Mouse (Mus musculus) cerebellum, postnatal 10 days (tissue): Measurements from ENCODE around the gene Olfr54.
"Not testable (repeated sequence)": the region's sequence is repeated elsewhere in the genome, so short reads cannot be mapped to it uniquely, and the experiment has no call there.

ENCODE experiments used
- DNase-seq, 2 experiments: peaks; one replicate each; pipeline ENCODE4 v3.0.0; 2021; ENCODE audit warnings: mixed read lengths in 2 of 2

The Olfr54 gene

GRCm38 (mm10) chr11:51013936-51014335, at the start of gene Olfr54:
Gene Olfr54, plus strand, starts transcription at chr11:51014236.
- DNase-seq, result no peak

DNA sequence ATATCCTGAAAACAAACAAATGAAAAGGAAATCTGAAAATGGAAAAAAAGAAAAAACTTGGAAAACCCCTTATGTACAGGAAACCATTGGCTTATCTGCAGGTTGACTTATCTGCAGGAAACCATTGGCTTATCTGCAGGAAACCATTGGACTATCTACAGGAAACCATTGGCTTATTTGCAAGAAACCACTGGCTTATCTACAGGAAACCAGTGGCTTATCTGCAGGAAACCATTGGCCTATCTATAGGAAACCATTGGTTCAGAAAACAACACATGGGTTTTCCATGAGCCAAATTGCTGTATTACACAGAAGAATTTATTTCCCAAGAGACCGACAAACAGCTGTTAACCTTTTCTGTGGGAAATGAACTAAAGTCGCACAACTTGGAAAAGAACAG, 49.1 kb upstream of the Olfr54 start:
- no peak for DNase-seq

- no peak for DNase-seq
Measured at GRCm38 (mm10) chr11:50966230-50966629, 47.8 kb upstream of the Olfr54 start, which contains the start of gene Olfr1378. Gene Olfr1378, plus strand, starts transcription at chr11:50966530.

DNA sequence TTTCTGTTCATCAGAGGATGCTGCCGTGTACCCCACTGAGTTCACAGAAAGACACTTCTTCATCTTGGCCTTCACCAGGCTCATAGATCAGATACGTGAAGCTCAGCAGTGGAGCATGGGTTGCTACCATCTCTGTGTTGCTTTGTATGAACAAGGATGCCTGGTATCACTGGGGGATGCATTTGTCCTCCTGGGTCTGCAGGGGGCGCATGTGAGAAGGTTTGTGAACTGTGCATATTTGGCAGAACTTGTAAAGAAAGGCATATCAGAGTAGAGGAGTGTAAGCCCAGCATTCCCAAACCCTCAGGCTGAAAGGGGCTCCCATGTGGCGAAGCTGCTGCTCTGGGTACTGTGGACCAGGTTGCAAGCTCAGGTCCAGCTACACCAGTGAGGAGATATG, 36.8 kb upstream of the Olfr54 start:
- peak; percentile 13 to 28 for DNase-seq

GRCm38 (mm10) chr11:50981667-50982066, 32.4 kb upstream of the Olfr54 start, which contains the start of gene Olfr1377:
Gene Olfr1377, plus strand, starts transcription at chr11:50981967.
- no peak for DNase-seq

DNA sequence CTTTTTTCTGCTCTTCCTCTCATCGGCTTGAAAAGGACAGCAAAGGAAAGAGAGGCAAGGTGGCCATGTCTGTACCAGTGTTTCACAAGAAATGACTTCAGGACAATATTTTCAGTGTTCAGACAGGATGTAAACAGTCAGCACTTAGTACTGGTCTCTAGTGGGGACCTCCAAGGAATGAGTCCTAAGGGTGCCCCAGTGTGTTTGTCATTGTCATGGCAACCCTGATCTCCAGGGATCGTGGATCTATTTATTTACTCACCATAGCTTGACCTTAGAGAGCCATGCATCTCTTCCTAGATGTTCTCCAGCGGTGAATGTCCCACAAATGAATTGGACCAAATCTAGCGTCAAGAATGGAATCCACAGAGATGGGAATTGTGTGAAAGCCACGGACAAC, 10.7 kb upstream of the Olfr54 start, which contains the start of gene Olfr51:
Olfr51 (plus strand) TSS at position 301 of the 400 bp plus-strand sequence.
- DNase-seq, result no peak

- DNase-seq, result peak; percentile 67 to 72
Measured at GRCm38 (mm10) chr11:51011821-51012220, 2.2 kb upstream of the Olfr54 start.

DNA sequence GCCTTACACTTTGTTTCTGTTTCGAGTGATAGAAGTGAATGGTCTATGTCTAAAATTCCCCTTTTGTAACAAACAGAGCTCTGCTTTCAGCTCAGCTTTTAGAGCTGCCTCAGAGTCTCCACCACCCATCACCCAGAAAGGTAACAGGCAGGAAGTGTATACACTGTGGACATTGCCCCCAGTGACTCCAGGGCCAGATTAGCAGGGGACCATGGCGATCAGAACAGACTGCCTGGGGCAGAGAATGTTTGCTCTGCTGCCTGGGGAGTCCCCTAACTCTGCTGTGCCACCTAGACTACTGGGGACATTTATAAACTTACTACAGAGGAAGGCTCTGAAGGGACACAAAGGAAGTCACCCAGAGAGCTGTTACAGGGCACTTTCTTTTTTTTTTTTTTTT, 2.3 kb downstream of the Olfr54 start:
- DNase-seq, result no peak

DNA sequence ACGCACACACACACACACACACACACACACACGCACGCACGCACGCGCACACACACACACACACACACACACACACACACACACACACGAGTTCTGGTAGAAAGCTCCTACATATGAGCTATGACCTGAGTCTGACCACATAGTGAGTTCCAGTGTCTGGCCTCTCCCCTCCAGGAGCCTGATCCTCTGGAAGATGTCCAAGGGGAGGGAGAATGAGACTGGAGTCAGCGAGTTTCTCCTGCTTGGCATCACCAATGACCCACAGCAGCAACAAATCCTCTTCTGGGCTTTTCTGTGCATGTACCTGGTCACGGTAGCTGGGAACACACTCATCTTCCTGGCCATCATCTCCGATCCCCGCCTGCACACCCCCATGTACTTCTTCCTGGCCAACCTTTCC, 12.8 kb downstream of the Olfr54 start:
- DNase-seq, result not testable (repeated sequence)

- DNase-seq, result not testable (repeated sequence)
Measured at GRCm38 (mm10) chr11:51029381-51029780, 15.3 kb downstream of the Olfr54 start.

DNA sequence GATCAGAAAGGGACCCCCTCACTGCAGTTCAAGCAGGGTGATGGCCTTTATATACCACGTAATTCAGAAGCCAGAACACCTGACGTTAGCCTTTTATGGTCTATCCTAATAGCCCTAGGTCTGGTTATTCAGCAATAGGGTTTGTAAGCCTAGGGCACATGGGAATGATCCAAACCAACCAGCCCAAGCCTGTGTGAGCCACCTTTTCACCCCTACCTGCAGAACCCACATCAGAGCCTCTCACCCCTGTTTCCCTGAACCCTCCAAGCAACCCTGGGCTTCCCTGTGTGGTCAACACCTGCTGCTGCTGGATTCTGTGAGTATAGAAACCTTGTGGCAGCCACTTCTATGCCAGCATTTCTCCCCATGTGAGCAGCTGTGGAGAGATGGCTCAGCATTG, 16.2 kb downstream of the Olfr54 start:
- no peak for DNase-seq

- DNase-seq, result peak; percentile 65 to 85
Measured at GRCm38 (mm10) chr11:51032851-51033250, 18.8 kb downstream of the Olfr54 start.

DNA sequence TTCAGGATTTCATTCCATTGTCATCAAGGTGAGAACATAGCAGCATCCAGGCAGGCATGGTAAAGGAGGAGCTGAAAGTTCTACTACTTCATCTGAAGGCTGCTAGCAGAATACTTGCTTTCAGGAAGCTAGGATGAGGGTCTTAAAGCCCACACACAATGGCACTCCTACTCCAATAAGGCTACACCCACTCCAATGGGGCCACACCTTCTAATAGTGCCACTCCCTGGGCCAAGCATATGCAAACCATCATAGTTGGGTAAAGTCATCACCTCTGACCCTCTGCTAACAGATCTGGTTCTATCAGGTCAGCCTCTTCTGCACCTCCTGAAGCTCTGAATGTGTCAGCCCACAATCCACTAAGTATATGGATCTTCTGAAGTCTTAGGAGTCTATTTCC, 20.1 kb downstream of the Olfr54 start:
- DNase-seq, result not testable (repeated sequence)

GRCm38 (mm10) chr11:51035951-51036350, 21.9 kb downstream of the Olfr54 start:
- peak; percentile 54 to 56 for DNase-seq

DNA sequence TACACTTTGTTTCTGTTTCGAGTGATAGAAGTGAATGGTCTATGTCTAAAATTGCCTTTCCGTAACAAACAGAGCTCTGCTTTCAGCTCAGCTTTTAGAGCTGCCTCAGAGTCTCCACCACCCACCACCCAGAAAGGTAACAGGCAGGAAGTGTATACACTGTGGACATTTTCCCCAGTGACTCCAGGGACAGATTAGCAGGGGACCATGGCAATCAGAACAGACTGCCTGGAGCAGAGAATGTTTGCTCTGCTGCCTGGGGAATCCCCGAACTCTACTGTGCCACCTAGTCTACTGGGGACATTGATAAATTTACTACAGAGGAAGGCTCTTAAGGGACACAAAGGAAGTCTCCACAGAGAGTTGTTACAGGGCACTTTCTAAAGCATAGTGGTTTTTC, 30.7 kb downstream of the Olfr54 start:
- DNase-seq, result not testable (repeated sequence)

- DNase-seq, result not testable (repeated sequence)
Measured at GRCm38 (mm10) chr11:51047809-51048208, 33.8 kb downstream of the Olfr54 start, which contains the start of gene Olfr1375. Gene Olfr1375, plus strand, starts transcription at chr11:51048109.

- no peak for DNase-seq
Measured at GRCm38 (mm10) chr11:51051678-51052077, 37.6 kb downstream of the Olfr54 start.

- peak; percentile 36 to 63 for DNase-seq
Measured at GRCm38 (mm10) chr11:51053230-51053629, 39.2 kb downstream of the Olfr54 start.

- peak; percentile 89 to 92 for DNase-seq
Measured at GRCm38 (mm10) chr11:51059151-51059571, 45.1 kb downstream of the Olfr54 start, which contains the start of gene Zfp354a. Gene Zfp354a, plus strand, starts transcription at chr11:51059257.

DNA sequence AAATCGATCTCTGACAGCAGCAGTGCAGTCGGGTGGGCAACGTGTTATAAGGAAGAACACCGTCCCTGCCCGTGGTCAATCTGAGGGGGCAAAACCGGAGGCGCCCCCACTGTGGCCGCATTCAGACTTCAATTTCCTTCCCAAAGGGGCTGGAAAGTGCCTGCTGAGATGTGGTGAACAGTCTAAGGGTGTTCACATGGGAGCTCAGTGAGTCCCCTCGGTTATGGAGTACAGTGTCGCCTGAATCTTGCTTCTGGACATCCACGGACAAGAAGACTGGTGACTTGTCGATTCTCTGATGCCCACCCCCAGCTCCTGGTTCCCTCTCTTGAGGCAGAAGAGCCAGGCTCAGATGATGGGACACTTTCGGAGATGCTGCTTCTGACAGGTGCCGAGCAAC, 45.6 kb downstream of the Olfr54 start:
- DNase-seq, result no peak

GRCm38 (mm10) chr11:51060981-51061380, 46.9 kb downstream of the Olfr54 start:
- peak; percentile 33 to 35 for DNase-seq

DNA sequence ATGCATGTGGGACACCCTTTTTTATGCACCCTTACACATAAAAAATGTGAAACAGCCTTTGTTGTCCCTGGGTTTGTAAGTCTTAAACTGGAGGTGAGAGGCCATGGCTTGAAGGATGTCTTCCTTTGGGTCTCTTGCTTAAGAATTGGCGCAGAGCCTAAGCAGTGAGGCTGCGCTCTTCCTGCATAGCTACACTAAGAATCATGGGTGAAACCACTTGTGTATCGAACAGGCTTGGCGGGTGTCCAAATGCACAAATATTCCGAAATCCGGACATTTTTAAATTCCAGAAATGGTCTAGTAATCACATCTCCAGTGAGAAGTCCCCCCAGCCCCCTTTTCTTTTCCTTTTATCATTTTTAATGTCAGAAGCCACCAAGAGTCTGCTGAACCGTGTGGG, 49.2 kb downstream of the Olfr54 start:
- no peak for DNase-seq

DNA sequence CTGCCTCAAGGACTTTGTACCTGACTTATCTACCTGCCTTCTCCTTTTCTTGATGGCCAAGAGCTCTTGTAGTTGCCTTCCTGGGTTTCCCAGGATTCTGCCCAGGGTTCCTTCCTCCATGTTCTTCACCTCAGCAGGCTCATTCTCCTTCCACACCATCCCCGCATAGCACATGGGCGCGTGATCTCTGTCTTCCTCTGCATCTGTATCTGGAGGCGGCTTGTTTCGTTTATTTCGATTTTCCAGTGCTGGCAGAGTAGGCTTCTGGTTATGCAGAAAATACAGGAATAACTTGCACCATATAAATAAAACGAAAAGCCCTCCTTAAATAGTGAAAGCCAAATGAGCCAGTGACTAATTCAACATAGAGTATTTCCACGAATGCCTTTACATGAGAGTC, 49.8 kb downstream of the Olfr54 start:
- DNase-seq, result no peak
